Mouse (Mus musculus) kidney, embryonic 14.5 days (tissue): ENCODE measurements around the gene Ppp1r3c. TPM values are rescaled to one million over a fixed set of nuclear protein-coding genes. Genes with fewer than 3 reads are reported as not detected.

Experiments used
- ATAC-seq: fragments of 200-750 bp; cut with Nextera tagmentation; 2 replicates; pipeline ENCODE4 v1.8.0; 2017; ENCODE audit warnings: moderate number of reproducible peaks, mild to moderate bottlenecking, moderate TSS enrichment, moderate library complexity; ENCODE audit not compliant: low FRiP score, low TSS enrichment
- H3K27ac ChIP-seq: fragments of 300-500 bp; sonication (generic); 2 replicates; pipeline ENCODE4 v1.5.1; 2014; ENCODE audit warnings: low read depth, mild to moderate bottlenecking, low read length, moderate library complexity, mixed read lengths
- H3K27me3 ChIP-seq: fragments of 300-500 bp; sonication (generic); 2 replicates; pipeline ENCODE4 v1.6.1; 2014; ENCODE audit warnings: mild to moderate bottlenecking, low read length; ENCODE audit not compliant: control insufficient read depth, insufficient read depth
- H3K36me3 ChIP-seq: fragments of 300-500 bp; sonication (generic); 2 replicates; pipeline ENCODE4 v1.6.1; 2014; ENCODE audit warnings: low read length, mixed read lengths; ENCODE audit not compliant: control insufficient read depth, insufficient read depth
- H3K4me1 ChIP-seq: fragments of 300-500 bp; sonication (generic); 2 replicates; pipeline ENCODE4 v1.6.1; 2014; ENCODE audit warnings: low read length, mixed read lengths; ENCODE audit not compliant: control insufficient read depth, insufficient read depth
- H3K4me2 ChIP-seq: fragments of 300-500 bp; sonication (generic); replicated peaks from 2 replicates; pipeline ENCODE4 v1.6.1; 2014; ENCODE audit warnings: low read depth, mild to moderate bottlenecking, low read length
- H3K4me3 ChIP-seq: fragments of 300-500 bp; sonication (generic); 2 replicates; pipeline ENCODE4 v1.5.1; 2014; ENCODE audit warnings: mild to moderate bottlenecking, low read length
- H3K9ac ChIP-seq: fragments of 300-500 bp; sonication (generic); 2 replicates; pipeline ENCODE4 v1.6.1; 2014; ENCODE audit warnings: low read depth, mild to moderate bottlenecking, low read length, moderate library complexity
- H3K9me3 ChIP-seq: fragments of 300-500 bp; sonication (generic); 2 replicates; pipeline ENCODE4 v1.6.1; 2016; ENCODE audit warnings: low read length; ENCODE audit not compliant: control insufficient read depth
- WGBS: fragments of 180-500 bp; shearing (Covaris S2); extraction: QIAGEN DNeasy Blood & Tissue Kit; methylation state at CpG from one replicate; pipeline ENCODE4 v1.1.7; 2014; 5-methylcytosine and 5-hydroxymethylcytosine counted together
- polyA plus RNA-seq: library from polyadenylated mRNA; unstranded; fragments of >200 nt; fragmentation: Nextera tagmentation; extraction: Ambion mirVana; gene quantifications from 2 replicates; pipeline ENCODE4 v1.2.1, GENCODE M21; 2014

Ppp1r3c gene
- polyA plus RNA-seq = 10.1 and 16.7 TPM in 2 replicates

- peak within 1 kb of the TSS; percentile 41 for H3K4me3 ChIP-seq
- no peaks in the 10 kb centered on the region; the same call in 1 of the 2 replicates for H3K36me3 ChIP-seq
- peak within 1 kb of the TSS; percentile 90 for H3K27ac ChIP-seq
- peak; percentile 100 for ATAC-seq
- H3K27me3 ChIP-seq = no peaks in the 10 kb centered on the region
- peak within 1 kb of the TSS; percentile 60 for H3K4me2 ChIP-seq
- under 1% methylated on average over 33 of the region's 33 CpGs for WGBS
- H3K9ac ChIP-seq = peak within 1 kb of the TSS; percentile 70
- H3K4me1 ChIP-seq = no peaks in the 10 kb centered on the region
- H3K9me3 ChIP-seq = no peaks in the 10 kb centered on the region
These were observed at the start of gene Ppp1r3c for GRCm38 (mm10) chr19:36736537-36736936. Gene Ppp1r3c (minus strand): TSS chr19:36736653.

DNA sequence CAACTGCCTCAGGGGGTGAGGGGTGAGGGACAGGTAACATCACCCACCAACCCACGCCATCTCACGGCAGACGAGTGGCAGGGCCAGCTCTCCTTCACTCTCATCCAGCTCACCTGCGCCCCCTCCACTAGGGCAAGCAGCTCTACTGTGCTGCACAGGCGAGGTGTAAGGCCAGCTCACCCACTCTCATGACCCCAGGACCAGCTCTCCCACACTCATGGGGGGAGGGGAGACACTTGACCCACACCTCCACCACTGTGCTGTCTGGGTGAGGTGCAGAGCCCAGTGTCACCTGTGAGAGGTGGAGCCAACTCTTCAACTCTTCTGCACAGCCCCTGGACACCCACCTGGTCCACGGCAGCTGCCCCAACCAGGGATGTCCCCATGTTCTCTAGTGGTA lies 46.7 kb upstream of the Ppp1r3c start:
- WGBS = 79% methylated on average over 6 of the region's 6 CpGs
- Histone ChIP-seq H3K27me3 (no peaks in the 10 kb centered on the region), H3K4me3 (no peak overlapping the region), H3K9ac (no peak overlapping the region), H3K4me2 (no peak overlapping the region), H3K9me3 (no peaks in the 10 kb centered on the region), H3K36me3 (no peaks in the 10 kb centered on the region), H3K27ac (no peak overlapping the region), H3K4me1 (no peaks in the 10 kb centered on the region)
- ATAC-seq = 0 out of 2 replicates have a peak, but pooled peaks have one; percentile 9

DNA sequence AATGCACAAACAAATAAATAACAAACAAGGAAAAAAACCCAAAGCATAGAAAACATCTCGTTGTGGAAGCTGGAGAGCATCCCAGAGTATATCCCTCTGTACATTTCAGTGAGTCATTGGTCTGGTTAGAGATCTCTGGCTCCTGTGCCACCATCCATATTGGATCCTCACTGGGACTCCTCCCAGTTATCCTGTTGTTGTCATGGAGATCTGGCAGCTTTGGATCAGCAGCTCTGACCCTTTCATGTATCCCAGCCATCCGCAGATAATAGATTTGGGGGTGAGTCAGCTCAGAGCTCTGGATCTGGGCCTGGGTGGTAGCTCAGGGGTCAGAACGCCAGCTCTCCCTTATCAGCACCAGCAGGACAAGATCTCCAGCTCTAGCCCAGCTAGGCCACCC lies 46.1 kb upstream of the Ppp1r3c start:
- 78% methylated on average over 3 of the region's 3 CpGs for WGBS

GRCm38 (mm10) chr19:36781996-36782395 lies 45.5 kb upstream of the Ppp1r3c start:
- Histone ChIP-seq H3K4me3 (no peak overlapping the region), H3K27ac (no peak overlapping the region), H3K4me2 (no peak overlapping the region), H3K9ac (no peak overlapping the region), H3K36me3 (no peaks in the 10 kb centered on the region), H3K4me1 (no peaks in the 10 kb centered on the region), H3K27me3 (no peaks in the 10 kb centered on the region), H3K9me3 (no peaks in the 10 kb centered on the region)
- no peak for ATAC-seq
- WGBS = 80% methylated on average over 3 of the region's 3 CpGs

More for the DNA sequence above, 46.1 kb upstream of the Ppp1r3c start:
- Histone ChIP-seq H3K4me1 (no peaks in the 10 kb centered on the region), H3K9me3 (no peaks in the 10 kb centered on the region), H3K36me3 (no peaks in the 10 kb centered on the region), H3K27me3 (no peaks in the 10 kb centered on the region), H3K4me3 (no peak overlapping the region), H3K4me2 (no peak overlapping the region), H3K9ac (no peak overlapping the region), H3K27ac (no peak overlapping the region)
- ATAC-seq = no peak

GRCm38 (mm10) chr19:36780375-36780774 lies 43.9 kb upstream of the Ppp1r3c start:
- no peak overlapping the region for H3K9ac ChIP-seq
- H3K4me1 ChIP-seq = no peaks in the 10 kb centered on the region
- WGBS = 83% methylated on average over 1 of the region's 1 CpGs
- ATAC-seq = no peak
- no peaks in the 10 kb centered on the region for H3K9me3 ChIP-seq
- H3K4me3 ChIP-seq = no peak overlapping the region
- no peaks in the 10 kb centered on the region for H3K36me3 ChIP-seq
- H3K27me3 ChIP-seq = no peaks in the 10 kb centered on the region
- no peak overlapping the region for H3K4me2 ChIP-seq
- no peak overlapping the region for H3K27ac ChIP-seq

- WGBS = 56% methylated on average over 3 of the region's 3 CpGs
These were observed 43.3 kb upstream of the Ppp1r3c start for GRCm38 (mm10) chr19:36779765-36780164.

DNA sequence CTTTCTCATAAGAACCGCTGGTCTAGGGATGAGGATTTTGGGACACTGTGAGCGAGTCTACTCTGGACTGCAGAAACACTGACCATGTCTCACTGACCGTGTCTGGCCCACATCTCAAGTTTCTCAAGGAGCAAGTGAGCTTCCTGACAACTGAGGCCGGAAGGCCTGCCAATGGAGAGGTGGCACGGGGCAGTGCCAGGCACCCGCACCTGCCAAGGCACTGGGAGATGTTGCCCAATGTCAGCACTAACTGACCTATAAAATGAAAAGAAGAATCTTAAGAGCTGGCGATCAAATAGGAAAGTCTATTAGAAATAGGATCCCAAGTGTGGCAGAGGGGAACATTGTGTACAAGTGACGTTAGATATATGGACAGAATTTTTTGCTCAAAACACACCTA lies 39.1 kb upstream of the Ppp1r3c start:
- H3K27ac ChIP-seq = no peak overlapping the region
- no peak overlapping the region for H3K4me2 ChIP-seq
- no peak for ATAC-seq
- no peaks in the 10 kb centered on the region for H3K4me1 ChIP-seq
- H3K9ac ChIP-seq = no peak overlapping the region
- WGBS = 86% methylated on average over 8 of the region's 8 CpGs
- H3K9me3 ChIP-seq = no peaks in the 10 kb centered on the region
- no peaks in the 10 kb centered on the region for H3K36me3 ChIP-seq
- H3K4me3 ChIP-seq = no peak overlapping the region
- no peaks in the 10 kb centered on the region for H3K27me3 ChIP-seq

More at GRCm38 (mm10) chr19:36779765-36780164, 43.3 kb upstream of the Ppp1r3c start:
- Histone ChIP-seq H3K4me1 (no peaks in the 10 kb centered on the region), H3K4me3 (no peak overlapping the region), H3K27me3 (no peaks in the 10 kb centered on the region), H3K9ac (no peak overlapping the region), H3K36me3 (no peaks in the 10 kb centered on the region), H3K9me3 (no peaks in the 10 kb centered on the region), H3K4me2 (no peak overlapping the region), H3K27ac (no peak overlapping the region)
- ATAC-seq = no peak

DNA sequence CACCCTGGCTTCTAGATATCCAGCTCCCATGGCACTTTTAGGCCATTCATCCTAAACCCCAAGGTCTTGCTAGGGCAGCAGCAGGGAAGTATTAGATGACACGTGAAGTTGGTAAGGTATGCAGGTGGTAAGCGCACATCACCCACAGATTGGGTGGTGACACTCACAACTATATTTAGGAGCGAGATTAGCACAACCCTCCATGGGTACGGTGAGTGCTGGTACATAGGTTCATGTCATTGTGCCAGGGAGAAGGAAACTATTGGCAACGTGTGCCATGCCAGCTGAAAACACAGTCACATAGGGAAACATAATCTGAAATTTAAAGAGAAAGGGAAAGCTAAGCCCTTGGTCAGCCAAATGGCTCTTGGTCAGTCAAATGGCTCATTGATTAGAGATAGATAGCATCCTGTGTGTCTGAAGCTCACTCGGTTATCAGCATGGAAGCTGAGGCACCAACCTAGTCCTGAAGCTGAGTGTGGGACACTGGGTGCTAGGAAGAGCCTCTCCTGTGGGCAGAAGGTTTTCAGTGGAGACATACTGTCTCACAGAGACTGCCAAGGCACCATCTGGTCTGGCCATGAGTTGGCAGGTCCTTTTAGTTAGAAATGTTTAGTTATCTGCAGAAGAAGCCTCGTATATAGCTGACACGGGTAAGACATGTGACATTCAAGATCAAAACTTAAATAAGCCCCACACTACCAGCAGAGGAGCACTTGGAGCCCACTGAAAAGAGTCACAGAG lies 37.4 kb upstream of the Ppp1r3c start:
- WGBS = 86% methylated on average over 8 of the region's 8 CpGs
- H3K4me2 ChIP-seq = no peak overlapping the region
- ATAC-seq = no peak
- no peak overlapping the region for H3K27ac ChIP-seq
- no peaks in the 10 kb centered on the region for H3K4me1 ChIP-seq
- H3K4me3 ChIP-seq = no peak overlapping the region
- no peaks in the 10 kb centered on the region for H3K9me3 ChIP-seq
- H3K27me3 ChIP-seq = no peaks in the 10 kb centered on the region
- no peak overlapping the region for H3K9ac ChIP-seq
- no peaks in the 10 kb centered on the region for H3K36me3 ChIP-seq

DNA sequence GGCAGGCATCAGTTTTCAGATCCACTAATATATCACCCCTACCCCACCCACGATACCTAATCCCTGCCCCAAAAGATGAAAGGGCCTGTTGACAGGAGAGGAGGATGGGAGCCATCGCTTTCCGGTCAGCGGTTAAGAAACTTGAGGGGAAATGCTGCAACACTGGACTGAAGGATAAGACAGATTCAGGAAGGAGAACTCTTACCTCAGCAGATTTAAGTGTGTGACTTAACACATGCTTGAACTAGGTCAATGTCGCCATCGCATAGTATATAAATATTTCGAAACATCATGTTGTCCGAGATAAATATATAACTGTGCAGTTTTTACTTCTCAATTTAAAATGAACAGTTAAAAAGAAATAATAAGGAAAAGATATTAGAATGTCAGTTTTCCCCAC lies 31.6 kb upstream of the Ppp1r3c start:
- ATAC-seq = no peak
- Histone ChIP-seq H3K9me3 (no peaks in the 10 kb centered on the region), H3K4me1 (no peaks in the 10 kb centered on the region), H3K27ac (no peak overlapping the region), H3K4me3 (no peak overlapping the region), H3K36me3 (no peaks in the 10 kb centered on the region), H3K4me2 (no peak overlapping the region), H3K9ac (no peak overlapping the region), H3K27me3 (no peaks in the 10 kb centered on the region)
- WGBS = 58% methylated on average over 8 of the region's 8 CpGs
